Mouse (Mus musculus) CH12F3 (cell line): ENCODE results near the gene Fam198b.

ENCODE experiments used
- in situ Hi-C: fragments of 300-500 bp; cut with MboI; formaldehyde crosslinking; loops from 2 replicates; pipeline ENCODE4 v1.14.3; 2020; ENCODE audit warnings: low sequenced_read_pairs

Fam198b gene

GRCm38 (mm10) chr3:79884305-79884704, at the start of gene Fam198b:
Gene Fam198b, plus strand, starts transcription at chr3:79884533.
- in situ Hi-C loops, result no loop called here

GRCm38 (mm10) chr3:79838751-79839150, 45.6 kb upstream of the Fam198b start:
- in situ Hi-C loops, result no loop called here

GRCm38 (mm10) chr3:79841475-79841874, 42.9 kb upstream of the Fam198b start:
- in situ Hi-C loops, result no loop called here

GRCm38 (mm10) chr3:79842165-79842564, 42.2 kb upstream of the Fam198b start:
- in situ Hi-C loops, result no loop called here

- in situ Hi-C loops, result no loop called here
Measured at GRCm38 (mm10) chr3:79842616-79843016, 41.7 kb upstream of the Fam198b start.

GRCm38 (mm10) chr3:79843999-79844398, 40.3 kb upstream of the Fam198b start:
- in situ Hi-C loops, result no loop called here

- in situ Hi-C loops, result no loop called here
Measured at GRCm38 (mm10) chr3:79846633-79847032, 37.7 kb upstream of the Fam198b start.

- in situ Hi-C loops, result no loop called here
Measured at GRCm38 (mm10) chr3:79848841-79849240, 35.5 kb upstream of the Fam198b start.

- in situ Hi-C loops, result no loop called here
Measured at GRCm38 (mm10) chr3:79849621-79850020, 34.7 kb upstream of the Fam198b start.

- in situ Hi-C loops, result no loop called here
Measured at GRCm38 (mm10) chr3:79850656-79851055, 33.7 kb upstream of the Fam198b start.

- in situ Hi-C loops, result no loop called here
Measured at GRCm38 (mm10) chr3:79852108-79852507, 32.2 kb upstream of the Fam198b start.

- in situ Hi-C loops, result no loop called here
Measured at GRCm38 (mm10) chr3:79852654-79853166, 31.6 kb upstream of the Fam198b start, which contains the start of gene Tmem144. Gene Tmem144, minus strand, starts transcription at chr3:79852773.

- in situ Hi-C loops, result no loop called here
Measured at GRCm38 (mm10) chr3:79857780-79858179, 26.6 kb upstream of the Fam198b start.

- in situ Hi-C loops, result no loop called here
Measured at GRCm38 (mm10) chr3:79858221-79858620, 26.1 kb upstream of the Fam198b start.

GRCm38 (mm10) chr3:79864824-79865223, 19.5 kb upstream of the Fam198b start:
- in situ Hi-C loops, result loop anchor here (10.0 kb wide), 1 partner anchor 200 kb away; no protein-coding TSS in a partner anchor

GRCm38 (mm10) chr3:79866089-79866488, 18.2 kb upstream of the Fam198b start:
- in situ Hi-C loops, result loop anchor here (10.0 kb wide), 1 partner anchor 199 kb away; no protein-coding TSS in a partner anchor

- in situ Hi-C loops, result loop anchor here (10.0 kb wide), 1 partner anchor 198 kb away; no protein-coding TSS in a partner anchor
Measured at GRCm38 (mm10) chr3:79866526-79866925, 17.8 kb upstream of the Fam198b start.

GRCm38 (mm10) chr3:79867121-79867709, 17.1 kb upstream of the Fam198b start:
- in situ Hi-C loops, result loop anchor here (10.0 kb wide), 1 partner anchor 198 kb away; no protein-coding TSS in a partner anchor

- in situ Hi-C loops, result no loop called here
Measured at GRCm38 (mm10) chr3:79875471-79875870, 8.9 kb upstream of the Fam198b start.

GRCm38 (mm10) chr3:79878350-79878749, 6.0 kb upstream of the Fam198b start:
- in situ Hi-C loops, result no loop called here

GRCm38 (mm10) chr3:79879246-79879645, 5.1 kb upstream of the Fam198b start:
- in situ Hi-C loops, result no loop called here

- in situ Hi-C loops, result no loop called here
Measured at GRCm38 (mm10) chr3:79881645-79882044, 2.7 kb upstream of the Fam198b start.

- in situ Hi-C loops, result no loop called here
Measured at GRCm38 (mm10) chr3:79883092-79883491, 1.2 kb upstream of the Fam198b start.
